Mouse (Mus musculus) cerebellum, postnatal 14 days (tissue): ENCODE measurements at regions not wholly inside any gene's neighbourhood (a gene's known extent, or its start where the extent isn't known, plus 50 kb on each side); places are given as distances from the start of the nearest gene placed in this dataset.

Source experiments
- DNase-seq, 2 experiments: peaks; one replicate each; pipeline ENCODE4 v3.0.0; 2021; ENCODE audit warnings: mixed read lengths in 2 of 2

DNA sequence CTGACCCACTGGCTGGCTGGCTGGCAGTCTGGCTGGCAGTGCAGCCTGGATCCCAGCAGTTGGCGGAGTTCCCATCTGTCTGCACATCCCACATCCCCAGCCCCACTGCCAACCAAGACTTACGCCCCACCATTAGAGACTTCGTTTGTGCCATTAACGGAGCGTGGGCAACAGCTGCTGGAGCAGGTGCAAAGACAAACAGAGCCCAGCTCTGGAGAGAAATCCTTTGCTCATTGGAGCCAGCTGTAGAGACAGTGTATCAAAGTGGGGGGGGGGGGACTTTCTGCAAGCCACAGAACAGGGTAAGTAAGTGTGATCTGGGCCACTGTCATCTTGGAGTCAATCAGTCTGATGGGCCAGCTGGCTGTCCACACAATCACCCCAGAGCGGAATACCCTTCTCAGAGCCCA is 52.3 kb downstream of the Rplp1 start:
- DNase-seq = peak; percentile 71 to 81

DNA sequence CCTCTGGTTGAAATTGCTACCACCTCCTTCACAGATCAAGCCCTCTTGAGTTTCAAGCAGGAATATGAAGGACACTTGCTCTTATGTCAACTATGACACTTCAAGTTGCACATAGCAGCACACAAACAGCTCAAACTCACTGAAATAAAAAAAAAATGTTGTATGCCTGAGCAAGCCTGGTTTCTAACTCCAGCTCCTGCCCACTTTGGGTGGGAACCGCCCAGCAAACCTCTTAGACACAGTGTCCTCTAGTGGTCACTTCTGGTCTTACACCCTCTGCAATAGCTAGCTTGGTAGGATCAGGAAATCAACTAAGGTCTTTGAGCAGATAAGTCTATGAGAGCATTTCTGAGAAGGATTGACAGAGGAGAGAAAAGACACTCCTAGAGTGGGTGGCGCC is 54.2 kb downstream of the Rplp1 start:
- peak; percentile 85 to 90 for DNase-seq

DNA sequence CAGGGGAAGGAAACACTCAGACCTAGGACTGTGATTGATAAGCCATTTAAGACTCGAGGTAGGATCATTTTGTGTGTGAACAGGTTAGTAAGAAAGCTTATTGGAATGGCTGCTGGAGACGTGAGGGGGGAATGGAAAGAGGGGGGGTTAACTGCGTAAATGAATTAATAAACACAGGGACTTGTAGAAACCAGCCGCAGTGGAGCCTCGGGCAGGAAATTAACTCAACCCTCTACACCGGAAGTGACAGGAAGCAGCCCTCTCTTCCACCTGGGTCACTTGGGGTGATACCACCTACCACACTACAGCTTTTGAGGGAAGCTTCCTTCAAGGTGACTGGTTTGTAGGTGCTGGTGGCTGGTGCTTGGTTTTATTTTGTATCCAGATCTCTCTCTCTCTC is 54.9 kb downstream of the Rplp1 start:
- DNase-seq = no peak

DNA sequence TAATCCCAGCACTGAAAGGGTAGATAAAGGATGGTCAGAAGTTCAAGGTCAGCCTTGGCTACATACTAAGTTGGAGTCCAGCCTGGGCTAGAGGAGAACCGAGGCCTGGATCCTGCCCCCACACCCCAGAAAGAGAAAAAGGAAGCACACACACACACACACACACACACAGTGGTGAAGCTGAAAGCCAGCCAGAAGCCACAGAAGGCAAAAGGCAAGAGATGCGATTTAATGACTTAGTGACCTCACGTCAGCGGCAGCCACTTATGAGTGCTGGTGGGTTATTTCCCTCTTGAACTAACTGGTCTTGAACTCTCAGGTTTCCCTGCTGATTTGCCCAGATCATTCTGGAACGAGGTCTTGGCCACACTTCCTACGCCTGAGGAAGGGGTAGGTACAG is 56.5 kb downstream of the Rplp1 start:
- DNase-seq = peak in 1 of 2 experiments; percentile 29

DNA sequence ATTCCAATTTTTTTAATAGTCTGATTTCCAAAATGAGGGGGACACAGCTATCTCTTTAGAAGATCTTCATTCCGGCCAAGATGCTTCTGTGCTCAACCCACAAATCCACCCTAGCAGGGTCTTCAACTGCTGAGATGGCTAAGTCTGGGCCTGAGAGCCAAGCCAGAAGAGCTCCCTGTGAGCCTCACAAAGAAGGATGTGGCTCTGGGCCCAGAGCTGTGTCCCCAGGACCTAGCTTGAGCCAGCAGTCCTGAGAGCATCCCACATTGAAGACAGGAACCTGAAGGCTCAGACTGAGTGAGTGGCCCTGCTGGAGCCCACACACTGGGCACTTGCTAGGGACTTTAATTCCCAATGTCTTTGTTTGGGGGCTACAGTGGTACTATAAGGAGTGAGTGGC is 57.7 kb downstream of the Rplp1 start:
- DNase-seq = peak; percentile 31 to 70

DNA sequence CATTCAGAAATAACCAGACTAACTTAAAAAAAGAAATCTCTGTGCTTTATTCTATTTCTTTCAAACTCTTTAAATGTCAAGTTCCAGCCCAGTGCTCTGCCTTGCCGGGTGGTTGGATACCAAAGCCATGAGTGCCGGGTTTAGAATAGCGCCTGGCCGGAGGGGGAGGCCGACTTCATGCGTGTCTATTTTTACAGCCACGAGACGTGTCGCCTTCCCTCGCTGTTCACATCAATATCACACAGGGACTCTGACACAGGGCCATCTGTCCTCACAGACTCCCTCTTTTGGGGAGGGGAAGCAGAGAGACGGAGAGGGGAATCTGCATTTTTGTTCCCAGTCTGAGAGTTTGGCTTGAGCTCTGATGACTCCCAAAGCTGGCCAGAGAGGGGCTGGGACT is 58.7 kb downstream of the Rplp1 start:
- peak; percentile 44 to 64 for DNase-seq

DNA sequence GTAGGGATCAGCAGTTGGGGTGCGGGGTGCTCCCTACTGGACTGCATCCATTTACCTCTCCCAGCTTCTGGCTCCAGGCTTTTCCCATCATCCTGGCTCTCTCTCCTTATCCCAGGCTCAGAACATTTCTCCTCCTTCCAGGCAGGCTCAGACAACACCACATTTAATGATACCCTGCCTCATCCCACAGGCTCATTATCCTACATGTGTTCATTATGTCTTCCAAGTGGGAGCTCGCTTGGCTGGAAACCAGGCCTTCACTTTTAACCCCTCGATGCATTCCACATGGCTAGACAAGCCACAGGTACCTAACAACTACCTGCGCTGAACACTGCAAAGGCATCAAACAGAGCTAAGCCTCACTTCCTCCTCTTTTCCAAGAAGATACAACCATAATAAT is 60.5 kb downstream of the Rplp1 start:
- no peak for DNase-seq

DNA sequence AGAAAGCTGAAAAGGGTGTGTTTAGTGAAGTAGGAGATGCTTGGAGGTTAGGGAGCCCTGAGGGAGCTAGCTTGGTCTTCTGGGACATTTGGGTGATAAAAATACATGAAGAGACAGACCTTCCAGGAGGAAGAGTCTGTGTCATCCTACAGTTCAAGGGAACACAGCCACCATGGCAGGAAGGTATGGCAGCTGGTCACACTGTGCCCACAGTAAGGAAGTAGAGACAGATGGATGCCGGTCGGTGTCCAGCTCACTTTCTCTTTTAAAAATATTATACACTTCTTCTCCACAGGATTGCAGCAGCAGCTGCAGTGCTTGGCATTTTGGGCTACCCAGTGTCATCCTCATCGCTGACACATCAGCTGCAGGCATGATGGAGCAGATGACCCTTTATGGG is 63.0 kb downstream of the Rplp1 start:
- DNase-seq = peak; percentile 26 to 49

DNA sequence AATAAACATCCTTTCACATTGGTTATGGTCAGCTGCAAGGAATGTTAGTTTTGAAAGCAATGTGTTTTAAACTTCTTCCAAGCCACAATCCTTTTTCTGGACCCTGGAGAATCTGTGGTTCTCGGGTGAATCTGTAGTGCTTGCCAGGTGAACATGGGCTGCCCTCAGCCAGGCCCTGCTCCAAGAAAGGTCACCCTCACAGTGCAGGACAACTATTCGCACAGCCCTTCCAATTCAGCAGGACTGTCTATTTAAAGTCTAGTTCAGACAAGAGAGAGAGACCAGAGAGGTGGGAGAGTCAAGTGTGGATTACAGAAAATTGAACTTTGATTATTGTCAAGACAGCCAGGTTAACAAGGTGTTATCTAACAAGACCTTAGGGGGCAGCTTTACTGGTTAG is 65.9 kb downstream of the Rplp1 start:
- DNase-seq = no peak

DNA sequence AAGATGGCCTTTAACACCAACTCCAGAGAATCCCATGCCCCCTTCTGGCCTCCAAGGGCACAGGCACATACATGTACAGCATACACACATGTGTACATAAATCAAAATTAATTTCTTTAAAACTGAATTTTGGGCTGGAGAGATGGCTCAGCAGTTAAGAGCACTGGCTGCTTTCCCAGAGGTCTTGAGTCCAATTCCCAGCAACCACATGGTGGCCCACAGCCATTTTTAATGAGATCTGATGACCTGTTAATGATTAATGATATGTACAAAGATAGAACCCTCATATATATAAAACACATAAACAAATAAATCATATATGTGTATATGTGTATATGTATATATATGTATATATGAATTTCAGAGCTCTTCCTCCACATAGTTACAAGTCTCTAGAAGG is 66.8 kb downstream of the Rplp1 start:
- no peak for DNase-seq

DNA sequence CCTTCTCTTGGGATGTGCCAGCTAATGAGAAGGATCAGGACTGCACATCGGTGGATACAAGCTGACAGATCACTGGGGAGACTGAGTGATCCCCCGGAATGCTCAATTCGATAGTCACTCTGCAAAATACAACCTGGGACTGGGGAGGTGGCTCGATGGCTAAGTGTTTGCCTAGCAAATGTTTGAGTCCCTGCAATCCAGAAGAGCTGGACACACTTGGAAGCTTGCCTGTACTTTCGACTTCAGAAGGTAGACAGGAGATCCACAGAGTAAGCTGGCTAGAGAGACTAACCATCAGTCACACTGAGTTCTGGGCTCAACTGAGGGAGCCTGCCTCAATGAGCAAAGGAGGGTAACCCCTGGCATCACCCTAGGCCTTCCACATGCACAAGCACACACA is 69.7 kb downstream of the Rplp1 start:
- no peak for DNase-seq

DNA sequence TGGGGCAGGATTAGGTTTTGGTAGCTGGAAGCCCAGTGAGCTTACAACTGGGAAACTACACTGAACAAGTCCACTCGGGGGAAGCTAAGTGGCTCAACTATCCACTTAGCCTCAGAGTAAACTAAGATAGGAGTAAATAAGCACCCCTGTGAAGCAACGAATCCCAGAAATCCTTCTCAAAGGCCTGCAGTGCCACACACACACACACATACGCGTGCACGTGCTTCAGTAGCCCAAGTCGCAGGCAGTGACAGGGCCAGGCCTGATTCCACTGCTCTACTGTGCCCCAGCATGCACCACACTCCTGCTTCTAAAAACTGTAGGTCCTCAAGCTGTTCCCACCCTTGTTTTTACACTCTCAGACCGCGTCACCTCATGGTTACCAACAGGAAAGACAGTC is 70.2 kb downstream of the Rplp1 start:
- DNase-seq = no peak

DNA sequence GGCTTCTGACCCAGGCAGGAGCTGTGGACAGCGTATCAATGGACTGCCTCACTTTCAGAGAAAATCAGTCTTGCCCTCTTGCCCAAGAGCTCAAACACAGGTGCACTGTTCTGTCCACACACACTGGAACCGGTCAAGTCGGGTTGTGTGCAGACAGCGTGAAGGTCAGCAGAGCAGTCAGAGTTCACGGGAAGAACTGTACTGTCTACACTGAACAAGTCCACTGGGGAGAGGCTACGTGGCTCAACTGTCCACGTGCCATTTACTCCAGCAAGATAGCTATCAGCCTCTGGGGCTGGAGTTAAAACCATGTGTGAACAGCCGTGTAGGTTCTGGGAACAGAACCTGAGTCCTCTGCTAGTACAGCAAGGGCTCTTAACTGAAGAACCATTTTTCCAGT is 70.8 kb downstream of the Rplp1 start:
- no peak for DNase-seq

DNA sequence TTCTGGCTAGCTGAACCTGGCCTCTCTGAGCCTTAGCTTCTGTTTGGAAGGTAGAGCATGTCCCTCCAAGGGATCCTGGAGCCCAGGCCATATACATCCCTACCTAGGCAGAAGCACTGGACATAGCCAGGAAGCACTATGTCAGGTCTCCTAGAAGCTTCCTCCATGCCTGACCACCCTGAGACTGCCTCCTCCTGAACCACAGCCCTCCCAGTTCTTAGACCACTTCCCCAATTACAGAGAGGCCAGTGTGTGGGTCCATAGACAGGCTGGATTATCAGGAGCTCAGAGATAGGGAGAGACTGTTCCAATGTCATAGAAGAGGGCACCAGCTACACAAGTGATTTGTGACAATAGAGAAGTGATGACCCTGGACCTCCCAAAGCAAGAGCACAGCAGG is 72.0 kb downstream of the Rplp1 start:
- DNase-seq = no peak

DNA sequence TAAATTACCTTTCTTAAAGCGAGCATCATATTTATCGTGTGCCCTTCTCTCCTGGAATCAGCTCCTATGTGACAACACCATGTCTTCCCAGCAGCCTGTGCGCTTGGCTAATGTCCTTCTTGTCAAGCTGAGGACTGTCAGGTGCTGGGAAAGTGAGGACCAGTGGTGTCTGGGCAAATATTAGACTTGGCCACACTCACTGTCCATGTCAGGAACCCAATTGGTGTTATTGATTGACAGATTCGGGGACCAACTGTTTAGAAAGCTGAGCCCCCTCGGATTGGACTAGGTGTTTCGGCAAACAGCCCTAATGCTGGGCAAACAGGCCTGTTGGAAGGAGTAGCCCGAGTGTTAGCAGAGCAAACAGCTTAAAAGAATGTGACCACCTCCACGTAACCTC is 73.1 kb downstream of the Rplp1 start:
- no peak for DNase-seq

DNA sequence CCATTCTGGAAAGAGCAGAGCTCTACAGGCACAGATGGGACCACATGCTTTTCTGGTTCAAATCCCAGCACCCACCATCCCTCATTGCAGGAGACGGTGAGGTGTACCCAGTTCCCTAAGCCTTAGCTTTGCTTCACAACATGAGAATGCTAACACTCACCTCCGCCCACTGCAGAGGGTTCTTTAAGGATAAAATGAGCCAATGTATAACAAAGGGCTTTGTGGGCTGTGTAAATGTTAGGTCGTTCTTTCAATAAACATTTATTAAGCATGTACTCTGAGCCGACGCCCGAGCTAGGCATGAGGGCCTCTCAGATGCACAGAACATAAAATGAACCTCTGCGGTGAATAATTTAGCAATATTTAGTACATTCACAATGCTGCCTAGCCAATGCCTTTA is 74.0 kb downstream of the Rplp1 start:
- no peak for DNase-seq

DNA sequence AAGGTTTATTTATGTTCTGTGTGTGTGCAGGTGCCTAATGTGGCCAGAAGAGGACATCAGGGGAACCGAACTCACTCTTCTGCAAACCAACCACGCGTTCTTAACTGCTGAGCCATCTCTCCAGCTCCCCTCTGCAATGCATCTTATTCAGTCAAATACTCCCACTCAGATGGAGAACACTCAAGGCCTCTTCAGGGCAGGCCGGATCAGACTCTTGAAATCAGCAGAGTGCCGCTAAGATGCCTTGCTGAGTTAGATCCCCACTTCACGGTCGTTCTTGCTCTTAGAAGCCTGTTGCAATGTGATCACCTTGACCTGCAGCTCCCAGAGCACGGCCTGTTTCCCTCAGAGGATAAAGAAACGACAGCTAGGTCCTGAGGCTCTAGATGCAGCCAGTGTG is 81.1 kb downstream of the Rplp1 start:
- DNase-seq = no peak

DNA sequence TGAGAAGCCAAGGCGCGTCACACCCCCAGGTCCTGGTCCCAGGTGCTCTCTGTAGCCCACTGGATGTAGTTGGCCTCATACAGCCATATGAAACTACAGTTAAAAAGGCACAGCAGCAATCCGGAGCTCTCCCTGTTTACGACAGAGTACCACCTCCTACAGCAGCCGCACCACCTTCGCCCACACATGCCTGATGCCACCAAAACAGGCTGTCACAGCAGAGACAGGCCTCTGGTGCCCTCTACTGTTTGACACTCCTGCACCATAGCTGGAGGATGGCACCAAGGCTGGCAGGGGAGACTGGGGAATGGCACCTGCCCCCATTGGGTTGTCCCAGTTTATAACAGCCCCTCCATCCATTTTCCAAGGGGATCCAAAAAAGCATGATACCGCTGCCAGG is 84.1 kb downstream of the Rplp1 start:
- peak; percentile 93 to 95 for DNase-seq

DNA sequence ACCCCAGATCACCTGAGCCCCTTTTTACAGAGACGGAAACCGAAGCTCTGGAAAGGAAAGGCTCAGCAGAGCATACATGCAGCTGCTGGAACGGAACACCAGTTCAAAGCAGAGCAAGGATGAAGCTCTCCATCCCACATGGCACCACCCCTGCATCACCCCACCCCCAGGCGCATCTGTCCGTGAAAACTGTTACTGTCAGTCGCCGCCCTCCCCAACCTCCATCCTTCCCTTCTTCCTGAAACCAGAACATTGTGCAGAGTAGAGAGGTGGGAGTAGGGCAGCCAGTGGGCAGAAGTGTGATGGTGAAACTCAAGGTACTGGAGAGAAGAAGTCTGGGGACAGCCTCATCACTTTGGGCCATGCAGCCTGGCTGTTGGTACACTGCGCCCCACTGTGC is 84.6 kb downstream of the Rplp1 start:
- DNase-seq = no peak

DNA sequence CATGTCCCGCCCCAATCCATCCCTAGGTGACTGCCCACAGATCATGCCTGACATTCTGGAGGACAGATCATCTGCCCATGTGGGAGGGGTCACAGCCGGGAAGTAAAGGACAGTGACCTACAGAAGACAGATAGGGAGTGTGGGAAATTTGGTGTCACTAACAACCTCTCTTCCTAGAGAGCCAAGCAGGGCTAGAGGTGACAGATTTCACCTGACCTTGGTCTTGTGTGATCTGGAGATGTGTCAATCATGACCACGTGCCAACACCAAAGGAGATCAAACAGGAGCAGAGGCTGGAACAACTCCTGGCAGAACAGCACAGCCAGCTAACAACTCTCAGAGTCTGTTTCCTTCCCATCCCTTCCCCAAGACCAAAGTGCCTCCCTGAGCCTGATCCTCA is 85.0 kb downstream of the Rplp1 start:
- no peak for DNase-seq

DNA sequence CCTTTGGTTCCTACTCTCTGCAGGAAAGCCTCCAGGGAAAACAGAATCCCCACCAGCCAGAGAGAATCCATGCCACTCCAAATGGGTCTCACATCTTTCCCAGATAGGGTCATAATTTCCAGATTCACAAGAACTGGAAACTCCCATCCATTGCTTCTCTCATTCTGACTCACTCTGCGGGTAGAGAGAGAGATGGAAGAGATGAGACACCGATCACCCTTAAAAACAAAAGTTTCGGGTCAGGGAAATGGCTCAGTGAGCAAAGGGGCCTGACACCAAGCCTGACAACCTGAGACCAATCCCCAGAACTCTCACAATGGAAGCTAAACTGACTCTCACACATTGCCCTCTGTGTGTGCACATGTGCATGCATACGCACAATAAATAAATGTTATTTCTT is 86.6 kb downstream of the Rplp1 start:
- DNase-seq = no peak

DNA sequence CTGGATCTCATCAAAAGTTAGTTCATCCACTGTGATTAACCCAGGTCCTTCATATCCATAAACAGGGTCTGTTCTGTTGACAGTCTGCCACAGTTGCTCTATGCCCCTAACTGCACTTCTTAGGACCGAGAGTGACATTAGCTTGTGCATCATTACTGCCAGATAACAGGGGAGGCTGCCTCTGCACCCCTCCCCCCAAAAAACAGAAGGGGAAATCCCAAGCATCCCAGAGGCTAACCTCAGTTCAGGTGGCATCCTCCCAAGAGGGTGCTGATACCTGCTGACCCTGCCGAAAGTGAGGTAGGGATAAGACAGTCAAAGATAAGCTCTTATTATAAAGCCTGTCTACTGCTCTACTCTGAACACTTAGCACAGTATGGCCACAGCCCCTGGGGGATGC is 87.3 kb downstream of the Rplp1 start:
- DNase-seq = no peak

DNA sequence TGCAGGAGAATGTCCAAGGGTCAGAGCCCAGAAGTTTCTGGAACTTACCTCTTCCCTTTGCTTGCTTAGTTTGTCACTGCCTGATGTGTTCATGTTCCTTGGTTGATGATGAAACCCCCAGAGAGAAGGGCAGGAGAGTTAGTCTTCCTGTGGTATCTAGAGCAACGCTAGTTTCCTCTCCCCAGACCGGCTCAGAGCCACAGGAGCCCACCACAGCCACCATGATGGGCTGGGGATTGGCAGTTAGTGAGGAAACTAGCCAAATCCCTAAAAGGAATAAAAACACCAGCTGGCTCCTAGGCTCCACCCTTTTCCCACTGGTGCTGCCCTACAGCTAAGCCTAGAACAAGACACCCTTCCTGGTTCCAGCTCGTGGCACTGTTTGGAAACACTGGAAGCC is 87.9 kb downstream of the Rplp1 start:
- no peak for DNase-seq

DNA sequence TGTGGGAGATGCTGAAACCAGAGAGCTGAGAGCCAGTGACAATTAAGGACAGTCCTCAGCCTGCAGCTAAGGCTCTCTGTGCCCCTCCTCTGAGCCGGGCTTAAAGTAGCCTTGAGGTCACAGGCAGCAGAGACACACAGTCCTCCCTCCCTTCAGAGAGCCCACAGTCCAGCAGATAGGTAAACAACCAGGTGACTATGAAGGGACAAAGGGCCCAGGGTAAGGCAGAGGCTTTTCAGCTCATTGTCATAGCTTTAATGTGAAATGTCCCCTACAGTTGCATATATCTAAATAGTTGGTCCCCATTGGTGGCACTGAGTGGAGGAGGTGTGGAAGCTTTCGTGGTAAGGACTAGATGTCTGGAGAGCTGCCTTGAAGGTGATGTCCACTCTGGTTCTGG is 88.5 kb downstream of the Rplp1 start:
- DNase-seq = no peak

DNA sequence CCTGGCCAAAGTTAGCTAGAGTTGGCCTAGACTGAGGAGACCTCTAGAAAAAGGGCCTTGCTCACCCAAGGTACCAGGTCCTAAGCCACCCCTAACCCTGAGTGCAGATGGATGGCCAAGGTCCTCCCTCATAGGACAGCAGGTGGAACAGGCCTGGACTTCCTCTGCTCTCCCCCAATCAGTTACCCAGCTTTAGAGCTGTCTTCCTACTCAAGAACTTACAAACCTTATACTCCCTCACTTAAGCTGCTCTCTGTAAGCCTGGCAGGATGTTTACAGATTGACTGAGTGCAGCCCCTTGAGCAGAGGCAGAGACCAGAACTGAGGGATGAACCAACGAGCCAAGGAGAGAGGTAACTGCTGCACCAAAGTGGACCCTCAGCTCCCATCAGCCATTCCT is 94.5 kb downstream of the Rplp1 start:
- DNase-seq = no peak

DNA sequence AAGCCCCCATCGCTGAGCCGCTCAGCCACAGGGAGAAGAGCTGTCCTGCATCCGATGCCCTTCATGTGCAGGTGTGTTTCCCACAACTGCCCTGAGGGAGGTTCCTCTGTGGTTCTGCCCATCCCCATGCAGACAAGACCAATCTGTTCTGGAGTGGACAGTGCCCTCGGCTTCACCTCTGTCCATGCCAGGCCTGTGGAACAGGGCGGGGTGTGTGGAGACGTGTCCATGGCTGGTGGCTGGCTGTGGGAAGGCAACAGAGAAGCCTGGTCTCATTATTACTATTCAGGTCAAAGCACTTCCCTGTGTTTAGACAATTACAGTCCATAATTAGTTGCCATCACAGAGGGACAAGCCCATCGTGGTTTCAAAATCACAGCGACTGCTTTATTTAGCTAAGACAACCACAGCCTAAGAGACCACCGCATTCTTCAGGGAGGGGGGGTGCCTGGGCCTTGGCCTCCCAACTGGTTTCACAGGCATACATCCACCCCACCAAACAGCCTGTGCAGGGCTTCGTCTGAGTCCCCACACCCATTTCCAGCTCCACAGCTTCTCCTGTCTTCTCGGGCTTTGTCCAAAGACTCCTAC is 97.7 kb downstream of the Rplp1 start:
- no peak for DNase-seq
